Mouse (Mus musculus) Patski (cell line): ENCODE measurements at regions not wholly inside any gene's neighbourhood (a gene's known extent, or its start where the extent isn't known, plus 50 kb on each side); places are given as distances from the start of the nearest gene placed in this dataset.
"Not testable (repeated sequence)": the region's sequence is repeated elsewhere in the genome, so short reads cannot be mapped to it uniquely, and the experiment has no call there.

ENCODE experiments used
- ATAC-seq: fragments of 100-300 bp; one replicate; pipeline ENCODE4 v1.8.0; 2021
- CTCF ChIA-PET: fragments of 350-600 bp; sonication (Branson Sonifier 250); formaldehyde crosslinking; loops from one replicate; lab custom pipeline; 2022; ENCODE audit warnings: inconsistent platforms; lab: Charles Lee
- POLR2A ChIA-PET: fragments of 350-600 bp; sonication (Branson Sonifier 250); formaldehyde crosslinking; loops from one replicate; lab custom pipeline; 2022; ENCODE audit warnings: antibody characterized with exemption, inconsistent platforms; lab: Charles Lee
- DNase-seq: peaks from one replicate; pipeline ENCODE4 v3.0.0-alpha.2; 2011; ENCODE audit warnings: low read depth, low spot score
- H3K27me3 ChIP-seq: fragments of 371-371 bp; one replicate; pipeline ENCODE4 v1.5.1; 2021
- CTCF ChIP-seq: fragments of 100-300 bp; IDR thresholded peaks from one replicate; pipeline ENCODE4 v1.5.1; 2021
- in situ Hi-C: fragments of 300-500 bp; cut with MboI; formaldehyde crosslinking; loops from 3 replicates; pipeline ENCODE4 v1.11.1; 2018; ENCODE audit warnings: low pct_unique_long_range_greater_than_20kb, mixed read lengths

GRCm38 (mm10) chr3:82290373-82290772, 67.5 kb upstream of the Map9 start:
- H3K27me3 ChIP-seq = peaks cover 28% of the 10 kb centered on the region
- ChIA-PET CTCF (no interaction called here), POLR2A (interaction anchor here (0.8 kb wide), 1 partner anchor 19 kb away, joined by 3 read pairs; no protein-coding TSS in a partner anchor)
- DNase-seq (no peak), ATAC-seq (no peak)
- no peak for TF ChIP-seq CTCF
- in situ Hi-C loops = no loop called here

- peaks cover 28% of the 10 kb centered on the region for H3K27me3 ChIP-seq
- no peak for DNase-seq
- ChIA-PET CTCF (interaction anchor here (1.2 to 1.6 kb wide), 2 partner anchors 11 to 40 kb away, joined by 3 read pairs; no protein-coding TSS in a partner anchor), POLR2A (no interaction called here)
- ATAC-seq = no peak
- in situ Hi-C loops = no loop called here
- TF ChIP-seq CTCF = no peak
Observed at GRCm38 (mm10) chr3:82288996-82289395, 68.8 kb upstream of the Map9 start.

- no peak for TF ChIP-seq CTCF
- in situ Hi-C loops = no loop called here
- CTCF ChIA-PET = interaction anchor here (1.0 to 1.1 kb wide), 2 partner anchors 10 to 15 kb away, joined by 3 read pairs; no protein-coding TSS in a partner anchor
- POLR2A ChIA-PET = interaction anchor here (0.5 kb wide), 1 partner anchor 14 kb away, joined by 3 read pairs; no protein-coding TSS in a partner anchor
- H3K27me3 ChIP-seq = peaks cover 8% of the 10 kb centered on the region
- DNase-seq = no peak
- ATAC-seq = no peak
Observed at GRCm38 (mm10) chr3:82276977-82277714, 80.7 kb upstream of the Map9 start.

- CTCF ChIA-PET = interaction anchor here (1.1 kb wide), 1 partner anchor 8 kb away, joined by 3 read pairs; no protein-coding TSS in a partner anchor
- in situ Hi-C loops = no loop called here
- POLR2A ChIA-PET = no interaction called here
- ATAC-seq (no peak), DNase-seq (no peak)
- H3K27me3 ChIP-seq = peaks cover 8% of the 10 kb centered on the region
- no peak for TF ChIP-seq CTCF
Observed at GRCm38 (mm10) chr3:82275822-82276203, 82.0 kb upstream of the Map9 start.

- peak; percentile 20 for DNase-seq
- no peak for TF ChIP-seq CTCF
Observed at GRCm38 (mm10) chr3:82274945-82275821, 82.7 kb upstream of the Map9 start.

GRCm38 (mm10) chr3:82274196-82274937, 83.5 kb upstream of the Map9 start:
- DNase-seq (no peak), ATAC-seq (no peak)
- peaks cover 8% of the 10 kb centered on the region for H3K27me3 ChIP-seq
- ChIA-PET POLR2A (no interaction called here), CTCF (no interaction called here)
- TF ChIP-seq CTCF = no peak
- in situ Hi-C loops = no loop called here

More at GRCm38 (mm10) chr3:82274945-82275821, 82.7 kb upstream of the Map9 start:
- ChIA-PET CTCF (no interaction called here), POLR2A (no interaction called here)
- in situ Hi-C loops = no loop called here
- no peak for ATAC-seq
- peaks cover 8% of the 10 kb centered on the region for H3K27me3 ChIP-seq

- H3K27me3 ChIP-seq, in situ Hi-C loops, ATAC-seq, POLR2A ChIA-PET, DNase-seq: not testable (repeated sequence)
- CTCF ChIA-PET = interaction anchor here (1.0 kb wide), 1 partner anchor 9 kb away, joined by 3 read pairs; no protein-coding TSS in a partner anchor
Observed at GRCm38 (mm10) chr3:82273511-82273910, 84.3 kb upstream of the Map9 start.

- no peak for TF ChIP-seq CTCF
- no peak for DNase-seq
- CTCF ChIA-PET = no interaction called here
- POLR2A ChIA-PET = interaction anchor here (0.8 kb wide), 1 partner anchor 18 kb away, joined by 3 read pairs; no protein-coding TSS in a partner anchor
- no peak for ATAC-seq
- H3K27me3 ChIP-seq = no peaks in the 10 kb centered on the region
- in situ Hi-C loops = no loop called here
Observed at GRCm38 (mm10) chr3:82271965-82272364, 85.9 kb upstream of the Map9 start.

GRCm38 (mm10) chr3:82265941-82266340, 91.9 kb upstream of the Map9 start:
- no peak for ATAC-seq
- peaks cover 7% of the 10 kb centered on the region for H3K27me3 ChIP-seq
- CTCF ChIA-PET = interaction anchor here (1.1 kb wide), 1 partner anchor 99 kb away, joined by 4 read pairs; no protein-coding TSS in a partner anchor
- in situ Hi-C loops = no loop called here
- POLR2A ChIA-PET = no interaction called here
- no peak for TF ChIP-seq CTCF
- no peak for DNase-seq

GRCm38 (mm10) chr3:82261976-82262375, 95.9 kb upstream of the Map9 start:
- TF ChIP-seq CTCF = no peak
- POLR2A ChIA-PET = no interaction called here
- CTCF ChIA-PET = no interaction called here
- peaks cover 7% of the 10 kb centered on the region for H3K27me3 ChIP-seq
- ATAC-seq = no peak
- DNase-seq = no peak
- in situ Hi-C loops = no loop called here
